Mouse (Mus musculus): ENCODE measurements around the gene Ifrd2. TPM values are rescaled to one million over a fixed set of nuclear protein-coding genes. Genes with fewer than 3 reads are reported as not detected.

Ifrd2 gene
- polyA plus RNA-seq, 1 experiment from 2014 or later: 27.7 TPM

- H3K27ac ChIP-seq (ENCODE audit: low read depth, low read length): peak overlapping the region; percentile 94
- H3K27me3 ChIP-seq (ENCODE audit: control insufficient read depth, insufficient read depth, low read length): no peaks in the 10 kb centered on the region
- H3K4me2 ChIP-seq (replicated peaks; ENCODE audit: low read depth, low read length): peak overlapping the region; percentile 25; the same call in 1 of the 2 replicates
- DNase-seq (ENCODE audit: low spot score) (no peak), ATAC-seq (ENCODE audit: low FRiP score) (peak; percentile 37)
- no peak overlapping the region; the same call in 1 of the 2 replicates for H3K9ac ChIP-seq (ENCODE audit: low read depth, low read length)
- 12% methylated on average over 12 of the region's 12 CpGs for WGBS
- H3K4me3 ChIP-seq (ENCODE audit: low read depth, low read length): peak overlapping the region; percentile 18; the same call in 1 of the 2 replicates
- H3K36me3 ChIP-seq (ENCODE audit: control insufficient read depth, insufficient read depth, low read length): peaks cover 20% of the 10 kb centered on the region
- H3K9me3 ChIP-seq (ENCODE audit: control insufficient read depth, low read length): no peaks in the 10 kb centered on the region
- peaks cover 24% of the 10 kb centered on the region for H3K4me1 ChIP-seq (replicated peaks; ENCODE audit: control insufficient read depth, insufficient read depth, low read length)
Observed at GRCm38 (mm10) chr9:107612945-107613569, 25.6 kb downstream of the Ifrd2 start.

- Histone ChIP-seq H3K27ac (ENCODE audit: low read depth, low read length) (peak overlapping the region; percentile 61), H3K4me1 (replicated peaks; ENCODE audit: control insufficient read depth, insufficient read depth, low read length) (peaks cover 16% of the 10 kb centered on the region), H3K9me3 (ENCODE audit: control insufficient read depth, low read length) (no peaks in the 10 kb centered on the region), H3K27me3 (ENCODE audit: control insufficient read depth, insufficient read depth, low read length) (no peaks in the 10 kb centered on the region), H3K36me3 (ENCODE audit: control insufficient read depth, insufficient read depth, low read length) (peaks cover 27% of the 10 kb centered on the region), H3K9ac (ENCODE audit: low read depth, low read length) (no peak overlapping the region), H3K4me3 (ENCODE audit: low read depth, low read length) (no peak overlapping the region), H3K4me2 (replicated peaks; ENCODE audit: low read depth, low read length) (no peak overlapping the region)
- ATAC-seq (ENCODE audit: low FRiP score) (no peak), DNase-seq (ENCODE audit: low spot score) (peak; percentile 48)
- 52% methylated on average over 4 of the region's 4 CpGs for WGBS
Observed at GRCm38 (mm10) chr9:107615035-107615434, 27.6 kb downstream of the Ifrd2 start.

- Histone ChIP-seq H3K4me2 (replicated peaks; ENCODE audit: low read depth, low read length) (no peak overlapping the region), H3K27ac (ENCODE audit: low read depth, low read length) (no peak overlapping the region), H3K36me3 (ENCODE audit: control insufficient read depth, insufficient read depth, low read length) (peaks cover 29% of the 10 kb centered on the region), H3K9me3 (ENCODE audit: control insufficient read depth, low read length) (no peaks in the 10 kb centered on the region), H3K4me3 (ENCODE audit: low read depth, low read length) (no peak overlapping the region), H3K4me1 (replicated peaks; ENCODE audit: control insufficient read depth, insufficient read depth, low read length) (peaks cover 7% of the 10 kb centered on the region), H3K9ac (ENCODE audit: low read depth, low read length) (no peak overlapping the region), H3K27me3 (ENCODE audit: control insufficient read depth, insufficient read depth, low read length) (no peaks in the 10 kb centered on the region)
- no peak for ATAC-seq (ENCODE audit: low FRiP score)
- 85% methylated on average over 2 of the region's 2 CpGs for WGBS
- no peak for DNase-seq (ENCODE audit: low spot score)
Observed at GRCm38 (mm10) chr9:107617461-107617860, 30.0 kb downstream of the Ifrd2 start.

GRCm38 (mm10) chr9:107618098-107618497 is 30.7 kb downstream of the Ifrd2 start:
- no peak overlapping the region for H3K4me2 ChIP-seq (replicated peaks; ENCODE audit: low read depth, low read length)
- no peak for ATAC-seq (ENCODE audit: low FRiP score)
- 93% methylated on average over 6 of the region's 6 CpGs for WGBS

GRCm38 (mm10) chr9:107618778-107619545 is 31.5 kb downstream of the Ifrd2 start:
- ATAC-seq (ENCODE audit: low FRiP score): no peak
- no peak overlapping the region for H3K9ac ChIP-seq (ENCODE audit: low read depth, low read length)
- peaks cover 30% of the 10 kb centered on the region for H3K36me3 ChIP-seq (ENCODE audit: control insufficient read depth, insufficient read depth, low read length)
- H3K27ac ChIP-seq (ENCODE audit: low read depth, low read length): peak overlapping the region; percentile 17; the same call in 1 of the 2 replicates
- no peak overlapping the region for H3K4me2 ChIP-seq (replicated peaks; ENCODE audit: low read depth, low read length)
- DNase-seq (ENCODE audit: low spot score): no peak
- H3K4me1 ChIP-seq (replicated peaks; ENCODE audit: control insufficient read depth, insufficient read depth, low read length): peaks cover 7% of the 10 kb centered on the region
- 80% methylated on average over 13 of the region's 13 CpGs for WGBS
- H3K4me3 ChIP-seq (ENCODE audit: low read depth, low read length): no peak overlapping the region
- no peaks in the 10 kb centered on the region for H3K27me3 ChIP-seq (ENCODE audit: control insufficient read depth, insufficient read depth, low read length)
- H3K9me3 ChIP-seq (ENCODE audit: control insufficient read depth, low read length): no peaks in the 10 kb centered on the region

More at GRCm38 (mm10) chr9:107618098-107618497, 30.7 kb downstream of the Ifrd2 start:
- Histone ChIP-seq H3K9ac (ENCODE audit: low read depth, low read length) (no peak overlapping the region), H3K4me3 (ENCODE audit: low read depth, low read length) (no peak overlapping the region), H3K27me3 (ENCODE audit: control insufficient read depth, insufficient read depth, low read length) (no peaks in the 10 kb centered on the region), H3K9me3 (ENCODE audit: control insufficient read depth, low read length) (no peaks in the 10 kb centered on the region), H3K27ac (ENCODE audit: low read depth, low read length) (no peak overlapping the region), H3K36me3 (ENCODE audit: control insufficient read depth, insufficient read depth, low read length) (peaks cover 29% of the 10 kb centered on the region), H3K4me1 (replicated peaks; ENCODE audit: control insufficient read depth, insufficient read depth, low read length) (peaks cover 7% of the 10 kb centered on the region)
- no peak for DNase-seq (ENCODE audit: low spot score)

GRCm38 (mm10) chr9:107619546-107619879 is 32.1 kb downstream of the Ifrd2 start:
- H3K36me3 ChIP-seq (ENCODE audit: control insufficient read depth, insufficient read depth, low read length): peaks cover 32% of the 10 kb centered on the region
- H3K4me2 ChIP-seq (replicated peaks; ENCODE audit: low read depth, low read length): no peak overlapping the region
- WGBS: 84% methylated on average over 13 of the region's 13 CpGs
- no peak overlapping the region for H3K4me3 ChIP-seq (ENCODE audit: low read depth, low read length)
- no peaks in the 10 kb centered on the region for H3K9me3 ChIP-seq (ENCODE audit: control insufficient read depth, low read length)
- H3K27me3 ChIP-seq (ENCODE audit: control insufficient read depth, insufficient read depth, low read length): no peaks in the 10 kb centered on the region
- 0 out of 2 replicates have a peak overlapping the region, but pooled peaks have one; percentile 27 for H3K27ac ChIP-seq (ENCODE audit: low read depth, low read length)
- no peak overlapping the region for H3K9ac ChIP-seq (ENCODE audit: low read depth, low read length)
- H3K4me1 ChIP-seq (replicated peaks; ENCODE audit: control insufficient read depth, insufficient read depth, low read length): peaks cover 7% of the 10 kb centered on the region
- ATAC-seq (ENCODE audit: low FRiP score) (no peak), DNase-seq (ENCODE audit: low spot score) (no peak)

- Histone ChIP-seq H3K4me2 (replicated peaks; ENCODE audit: low read depth, low read length) (no peak overlapping the region), H3K27ac (ENCODE audit: low read depth, low read length) (no peak overlapping the region), H3K4me3 (ENCODE audit: low read depth, low read length) (no peak overlapping the region), H3K9me3 (ENCODE audit: control insufficient read depth, low read length) (no peaks in the 10 kb centered on the region), H3K4me1 (replicated peaks; ENCODE audit: control insufficient read depth, insufficient read depth, low read length) (peaks cover 2% of the 10 kb centered on the region; the same call in 1 of the 2 replicates), H3K36me3 (ENCODE audit: control insufficient read depth, insufficient read depth, low read length) (peaks cover 28% of the 10 kb centered on the region), H3K9ac (ENCODE audit: low read depth, low read length) (no peak overlapping the region), H3K27me3 (ENCODE audit: control insufficient read depth, insufficient read depth, low read length) (no peaks in the 10 kb centered on the region)
- DNase-seq (ENCODE audit: low spot score) (no peak), ATAC-seq (ENCODE audit: low FRiP score) (no peak)
Observed at GRCm38 (mm10) chr9:107620954-107621353, 33.5 kb downstream of the Ifrd2 start.

GRCm38 (mm10) chr9:107624539-107624938 is 37.1 kb downstream of the Ifrd2 start:
- H3K4me3 ChIP-seq (ENCODE audit: low read depth, low read length): no peak overlapping the region
- ATAC-seq (ENCODE audit: low FRiP score) (no peak), DNase-seq (ENCODE audit: low spot score) (no peak)
- WGBS: 71% methylated on average over 5 of the region's 5 CpGs
- H3K4me1 ChIP-seq (replicated peaks; ENCODE audit: control insufficient read depth, insufficient read depth, low read length): peaks cover 34% of the 10 kb centered on the region
- 0 out of 2 replicates have a peak overlapping the region, but pooled peaks have one; percentile 20 for H3K27ac ChIP-seq (ENCODE audit: low read depth, low read length)
- H3K27me3 ChIP-seq (ENCODE audit: control insufficient read depth, insufficient read depth, low read length): no peaks in the 10 kb centered on the region
- H3K36me3 ChIP-seq (ENCODE audit: control insufficient read depth, insufficient read depth, low read length): peaks cover 15% of the 10 kb centered on the region
- H3K9me3 ChIP-seq (ENCODE audit: control insufficient read depth, low read length): no peaks in the 10 kb centered on the region
- H3K4me2 ChIP-seq (replicated peaks; ENCODE audit: low read depth, low read length): no peak overlapping the region
- H3K9ac ChIP-seq (ENCODE audit: low read depth, low read length): no peak overlapping the region; the same call in 1 of the 2 replicates
